Mouse (Mus musculus) bone marrow macrophage, adult 2 months (primary cell): ENCODE measurements around the gene Tas2r120. TPM values are rescaled to one million over a fixed set of nuclear protein-coding genes. Genes with fewer than 3 reads are reported as not detected.
"Not testable (repeated sequence)": the region's sequence is repeated elsewhere in the genome, so short reads cannot be mapped to it uniquely, and the experiment has no call there.

Source experiments
- H3K27ac ChIP-seq: 2 replicates; pipeline ENCODE4 v1.5.1; 2012; ENCODE audit warnings: low read depth, low read length; ENCODE audit not compliant: insufficient read depth
- H3K4me1 ChIP-seq: 2 replicates; pipeline ENCODE4 v1.6.1; 2012; ENCODE audit warnings: low read length; ENCODE audit not compliant: control insufficient read depth, insufficient read depth
- H3K4me3 ChIP-seq: 2 replicates; pipeline ENCODE4 v1.5.1; 2012; ENCODE audit warnings: mild to moderate bottlenecking, low read length, moderate library complexity; ENCODE audit not compliant: insufficient read depth
- CTCF ChIP-seq: IDR thresholded peaks from 2 replicates; pipeline ENCODE4 v1.5.1; 2012; ENCODE audit warnings: low read depth, mild to moderate bottlenecking, low read length, moderate library complexity
- POLR2A ChIP-seq: IDR thresholded peaks from 2 replicates; pipeline ENCODE4 v1.6.1; 2012; ENCODE audit warnings: mild to moderate bottlenecking, low read depth, low read length, borderline replicate concordance
- polyA plus RNA-seq: library from polyadenylated mRNA; stranded (reverse); fragments of >200 nt; gene quantifications from 2 replicates; pipeline ENCODE4 v1.2.4, GENCODE M21; 2012; ENCODE audit not compliant: missing spikeins, insufficient read depth, insufficient read length

The Tas2r120 gene
- polyA plus RNA-seq: not detected in 2 replicates

DNA sequence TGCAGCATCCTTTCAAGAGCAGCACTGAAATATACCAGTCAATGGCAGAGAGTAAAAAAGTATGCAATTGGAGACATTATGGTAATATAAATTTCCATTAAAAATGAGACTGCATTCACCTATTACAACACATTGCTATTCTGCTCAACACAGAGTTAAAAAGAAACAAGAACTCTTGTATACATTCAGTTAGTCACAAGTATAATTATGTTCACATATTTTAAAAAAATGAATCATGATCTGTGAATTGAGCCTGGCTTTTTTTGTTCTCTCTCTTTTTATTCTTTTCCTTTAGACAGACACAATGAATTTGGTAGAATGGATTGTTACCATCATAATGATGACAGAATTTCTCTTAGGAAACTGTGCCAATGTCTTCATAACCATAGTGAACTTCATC lies at the start of gene Tas2r120:
TSS of gene Tas2r120 (plus strand) at position 301 of the 400 bp plus-strand sequence.
- no peak for TF ChIP-seq CTCF
- no peak for TF ChIP-seq POLR2A
- Histone ChIP-seq H3K4me1 (no peaks in the 10 kb centered on the region), H3K4me3 (no peak within 1 kb of the TSS), H3K27ac (no peak within 1 kb of the TSS)

DNA sequence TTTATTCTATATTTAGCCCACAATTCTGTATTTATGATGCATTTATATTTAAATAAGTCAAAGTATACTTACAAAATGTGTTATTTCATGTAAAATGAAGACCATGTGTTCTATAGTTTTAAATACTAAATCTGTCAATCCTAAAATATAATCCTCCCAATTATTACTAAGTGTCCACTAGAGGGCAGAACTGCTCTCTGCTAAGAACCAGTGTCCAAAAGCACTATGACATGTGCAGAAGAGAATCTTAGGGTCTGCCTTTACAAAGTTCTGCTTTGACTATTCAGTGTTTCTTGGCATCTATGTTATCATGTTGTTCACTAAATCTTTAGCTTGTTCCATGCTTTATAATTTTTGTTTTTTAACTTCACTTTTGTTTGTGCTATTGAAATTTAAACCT lies 7.4 kb upstream of the Tas2r120 start:
- no peaks in the 10 kb centered on the region for H3K4me1 ChIP-seq
- TF ChIP-seq POLR2A (no peak), CTCF (no peak)
- H3K27ac ChIP-seq: no peak overlapping the region
- no peak overlapping the region for H3K4me3 ChIP-seq

DNA sequence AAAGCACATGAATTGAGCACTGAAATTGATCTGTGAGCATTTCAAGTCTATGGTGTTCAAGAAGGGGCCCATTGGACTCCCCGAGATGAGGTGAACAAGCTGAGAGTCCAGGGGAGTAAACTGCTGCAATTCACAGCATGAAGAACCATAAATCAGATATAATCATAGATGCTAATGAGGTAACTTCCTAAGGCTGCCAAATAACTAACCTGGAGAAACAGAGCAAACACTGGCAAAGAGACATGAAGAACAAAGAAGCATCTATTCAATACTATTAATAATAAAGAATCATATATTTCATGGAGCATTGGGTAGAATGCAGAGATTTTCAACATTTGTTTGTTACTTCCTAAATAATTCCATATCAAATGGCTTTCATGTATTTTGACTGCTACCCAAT lies 5.3 kb upstream of the Tas2r120 start, which contains the start of gene A630073D07Rik:
TSS of gene A630073D07Rik (minus strand) at position 101 of the 400 bp plus-strand sequence.
- H3K4me3 ChIP-seq: no peak within 1 kb of the TSS
- H3K4me1 ChIP-seq: no peaks in the 10 kb centered on the region
- TF ChIP-seq POLR2A (no peak), CTCF (no peak)

DNA sequence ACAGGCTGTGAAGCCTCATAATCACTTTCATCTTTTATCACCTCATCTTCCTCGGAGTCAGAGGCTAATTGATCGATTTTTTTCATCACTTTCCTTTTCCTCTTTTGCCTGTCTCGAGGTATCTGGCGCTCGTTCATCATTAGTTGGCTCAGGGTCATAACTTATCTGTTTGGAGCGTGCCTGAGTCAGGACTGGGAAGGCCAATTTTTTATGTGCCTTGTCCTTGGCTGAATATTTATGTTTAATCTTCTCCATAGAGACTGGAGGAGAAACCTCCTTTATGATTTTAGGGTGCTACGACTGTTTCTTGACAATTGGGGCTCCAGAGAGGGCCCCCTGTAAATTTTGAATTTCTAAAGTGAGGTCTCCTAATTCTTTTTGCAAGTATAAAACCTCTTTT lies 34.8 kb downstream of the Tas2r120 start:
- H3K27ac ChIP-seq, H3K4me1 ChIP-seq, H3K4me3 ChIP-seq: not testable (repeated sequence)

More for the DNA sequence above, 5.3 kb upstream of the Tas2r120 start, which contains the start of gene A630073D07Rik:
- H3K27ac ChIP-seq: no peak within 1 kb of the TSS

DNA sequence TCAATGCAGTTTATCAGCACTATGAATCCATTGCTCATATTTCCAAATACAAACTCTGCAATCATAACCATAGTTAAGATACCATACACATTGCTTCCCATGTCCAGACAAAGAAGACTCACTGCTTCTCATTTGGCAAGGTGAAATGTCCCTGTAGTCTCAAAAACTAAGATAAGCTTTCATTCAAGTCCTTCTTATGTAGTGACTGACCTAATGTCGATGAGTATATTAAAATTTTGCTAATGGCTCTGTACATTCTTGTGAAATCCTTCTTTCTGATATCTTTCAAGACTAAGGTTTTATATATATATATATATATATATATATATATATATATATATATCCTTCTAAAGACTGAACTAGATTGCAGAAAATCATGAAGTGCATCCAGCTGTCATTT lies 44.2 kb downstream of the Tas2r120 start, which contains the start of gene Tas2r121:
TSS of gene Tas2r121 (minus strand) at position 101 of the 400 bp plus-strand sequence.
- no peak within 1 kb of the TSS for H3K27ac ChIP-seq
- H3K4me1 ChIP-seq: no peaks in the 10 kb centered on the region
- no peak within 1 kb of the TSS for H3K4me3 ChIP-seq
- no peak for TF ChIP-seq POLR2A
- no peak for TF ChIP-seq CTCF

Other genes with a start within 250 kb of the Tas2r120 start
- not detected in 2 replicates for gene Prh1, start 87.1 kb upstream of the Tas2r120 start, polyA plus RNA-seq
- not detected in 2 replicates for gene Prp2, start 61.0 kb upstream of the Tas2r120 start, polyA plus RNA-seq
- not detected in 2 replicates for gene A630073D07Rik, start 5.4 kb upstream of the Tas2r120 start, polyA plus RNA-seq
- gene Tas2r121, start 44.1 kb downstream of the Tas2r120 start, polyA plus RNA-seq: not detected in 2 replicates
- not detected in 2 replicates for gene Tas2r122, start 55.0 kb downstream of the Tas2r120 start, polyA plus RNA-seq
- gene Tas2r115, start 81.1 kb downstream of the Tas2r120 start, polyA plus RNA-seq: not detected in 2 replicates
- gene Tas2r124, start 97.8 kb downstream of the Tas2r120 start, polyA plus RNA-seq: not detected in 2 replicates
- gene Tas2r102, start 105.2 kb downstream of the Tas2r120 start, polyA plus RNA-seq: not detected in 2 replicates
- not detected in 2 replicates for gene Tas2r136, start 121.2 kb downstream of the Tas2r120 start, polyA plus RNA-seq
- gene Tas2r117, start 145.9 kb downstream of the Tas2r120 start, polyA plus RNA-seq: not detected in 2 replicates
- not detected in 2 replicates for gene Tas2r123, start 190.2 kb downstream of the Tas2r120 start, polyA plus RNA-seq
- gene Tas2r116, start 198.5 kb downstream of the Tas2r120 start, polyA plus RNA-seq: not detected in 2 replicates
- not detected in 2 replicates for gene Tas2r110, start 211.1 kb downstream of the Tas2r120 start, polyA plus RNA-seq
- not detected in 2 replicates for gene Tas2r113, start 236.1 kb downstream of the Tas2r120 start, polyA plus RNA-seq